Mouse (Mus musculus): ENCODE data around the gene Tmem95.
"Not testable (repeated sequence)": the region's sequence is repeated elsewhere in the genome, so short reads cannot be mapped to it uniquely, and the experiment has no call there.

The Tmem95 gene

GRCm38 (mm10) chr11:69879711-69880110 is 1.9 kb upstream of the Tmem95 start:
- DNase-seq: no peak

DNA sequence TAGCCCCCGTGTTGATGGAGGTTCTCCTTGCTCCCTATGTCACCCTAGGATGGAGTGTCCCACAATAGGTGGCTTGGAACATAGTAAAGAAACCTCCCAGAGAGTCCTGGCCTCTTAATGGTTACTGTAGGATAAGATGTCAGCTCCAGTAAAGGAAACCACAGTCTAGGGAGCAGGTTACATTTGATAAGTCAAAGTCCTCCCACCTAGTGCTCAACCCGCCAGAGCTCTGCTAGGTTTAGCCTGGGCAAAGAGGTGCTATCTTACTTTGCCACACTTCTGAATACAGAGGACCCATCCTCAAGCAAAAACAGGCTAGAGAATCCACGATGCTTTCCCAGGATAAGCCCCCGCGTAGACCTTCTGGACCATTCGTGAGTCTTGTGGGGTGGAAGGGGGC is 1.1 kb upstream of the Tmem95 start:
- DNase-seq: no peak

DNA sequence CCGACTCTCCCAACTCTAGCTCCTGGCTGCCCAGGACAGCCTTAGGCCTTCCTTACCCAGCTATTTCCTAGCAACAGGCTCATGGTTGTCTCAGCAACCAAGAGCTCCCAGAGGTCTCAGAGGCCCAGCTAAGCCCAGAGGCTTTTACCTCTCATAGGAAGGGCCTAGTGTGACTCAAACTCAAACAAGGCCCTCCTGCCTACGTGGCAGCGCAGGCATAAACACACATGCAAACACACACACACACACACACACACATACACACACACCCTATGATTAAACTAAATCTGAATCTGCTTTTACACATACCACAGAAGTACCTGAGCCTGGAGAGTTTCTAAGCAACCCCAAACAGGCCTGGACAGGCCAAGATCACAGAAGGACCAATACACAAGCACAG is 581 bp upstream of the Tmem95 start:
- DNase-seq: no peak

DNA sequence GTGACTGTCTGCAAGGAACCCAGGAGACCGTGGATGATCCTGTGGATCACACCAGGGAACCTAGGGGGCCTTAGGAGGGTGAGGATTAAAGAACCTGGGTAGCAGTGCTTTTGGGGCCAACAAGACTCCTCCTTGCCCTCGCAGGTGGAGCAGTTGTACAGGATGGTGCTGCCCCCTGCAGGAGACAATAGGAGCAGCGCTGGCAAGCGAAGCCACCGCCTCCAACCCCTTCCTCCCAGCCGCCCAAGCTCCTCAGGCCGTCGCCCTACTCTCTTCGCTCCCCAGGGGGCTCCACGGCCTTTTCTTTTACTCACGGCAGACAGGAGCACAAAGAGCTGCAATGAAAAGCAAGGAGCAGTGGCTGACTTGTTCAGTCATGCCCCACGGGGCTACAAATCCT is 951 bp downstream of the Tmem95 start:
- DNase-seq: peak; percentile 84

- no peak for DNase-seq
These were observed 1.6 kb downstream of the Tmem95 start for GRCm38 (mm10) chr11:69876186-69876585.

DNA sequence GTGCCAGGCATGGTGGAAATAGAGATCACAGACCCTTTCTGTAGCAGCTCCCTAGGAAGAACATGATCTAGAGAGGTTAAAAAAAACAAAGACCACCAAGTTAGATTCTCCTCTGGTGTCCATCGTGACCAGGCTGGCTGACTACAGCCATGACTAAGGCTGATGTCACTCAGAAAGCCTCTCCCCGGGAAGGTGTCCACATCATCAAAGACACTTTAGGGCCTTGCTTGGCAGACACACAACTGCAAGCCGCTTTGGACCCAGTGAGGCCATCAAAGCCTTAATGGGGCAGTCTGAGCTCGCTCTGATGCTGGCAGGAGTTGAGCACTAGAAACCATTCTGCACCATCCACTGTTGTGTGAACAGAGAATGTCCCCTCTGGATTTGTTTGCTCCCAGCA is 5.4 kb downstream of the Tmem95 start:
- no peak for DNase-seq

DNA sequence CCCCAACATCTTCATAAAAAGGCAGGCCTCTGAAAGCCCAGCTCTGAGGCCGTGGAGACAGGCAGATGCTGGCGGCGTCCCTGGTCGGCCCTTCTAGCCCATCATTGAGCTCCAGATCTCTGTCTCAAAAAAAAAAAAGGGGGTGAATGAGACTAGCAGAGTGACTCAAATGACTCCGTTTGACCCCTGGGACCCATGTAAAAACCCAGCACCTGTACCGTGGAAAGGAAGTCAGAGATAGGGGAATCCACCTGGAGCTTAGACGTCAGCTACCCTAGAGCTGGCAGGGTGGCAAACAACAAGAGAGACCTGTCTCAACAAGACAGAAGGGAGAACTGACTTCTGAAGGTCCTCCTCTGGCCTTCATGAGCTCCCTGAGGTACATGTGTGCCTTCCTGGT is 6.0 kb downstream of the Tmem95 start:
- no peak for DNase-seq

GRCm38 (mm10) chr11:69870289-69871069 is 7.3 kb downstream of the Tmem95 start:
- DNase-seq: no peak

DNA sequence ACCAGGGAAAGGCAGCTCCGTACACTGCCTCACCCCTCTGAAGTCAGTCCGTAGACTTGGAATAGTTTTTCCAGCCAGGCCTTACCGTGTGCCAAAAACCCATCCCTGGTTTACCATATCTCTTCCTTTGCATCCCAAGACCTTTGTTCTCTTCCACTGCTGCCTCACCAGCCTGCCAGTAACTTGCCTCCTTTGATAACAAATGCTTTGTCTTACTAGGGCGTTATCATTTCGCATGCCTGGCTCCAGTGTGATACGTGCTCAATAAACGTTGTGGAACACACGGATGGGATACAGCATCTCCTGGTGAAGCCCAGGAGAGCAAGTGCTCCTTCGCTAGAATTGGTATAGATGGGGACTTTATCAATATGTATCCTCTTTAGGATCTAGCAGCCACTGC is 10.5 kb downstream of the Tmem95 start:
- DNase-seq: no peak

DNA sequence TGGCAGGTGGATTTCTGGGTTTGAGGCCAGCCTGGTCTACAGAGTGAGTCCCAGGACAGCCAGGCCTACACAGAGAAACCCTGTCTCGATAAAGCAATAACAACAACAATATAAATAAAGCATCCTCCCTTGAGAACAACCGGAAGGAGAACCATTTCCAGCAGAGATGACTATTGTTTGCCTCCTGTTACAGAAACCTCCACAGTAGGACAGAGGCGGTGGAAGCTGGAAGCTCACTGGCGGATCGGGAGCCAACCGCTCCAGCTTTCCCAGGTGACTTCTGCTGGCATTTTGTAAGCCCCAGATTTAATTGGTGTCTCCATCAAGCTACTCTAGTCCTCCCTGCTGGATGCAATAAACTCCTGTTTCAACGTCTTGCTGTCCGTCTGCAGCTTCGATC is 12.3 kb downstream of the Tmem95 start:
- no peak for DNase-seq

- DNase-seq: no peak
These were observed 13.5 kb downstream of the Tmem95 start for GRCm38 (mm10) chr11:69864138-69864860.

- not testable (repeated sequence) for DNase-seq
These were observed 14.1 kb downstream of the Tmem95 start for GRCm38 (mm10) chr11:69863729-69864128.

DNA sequence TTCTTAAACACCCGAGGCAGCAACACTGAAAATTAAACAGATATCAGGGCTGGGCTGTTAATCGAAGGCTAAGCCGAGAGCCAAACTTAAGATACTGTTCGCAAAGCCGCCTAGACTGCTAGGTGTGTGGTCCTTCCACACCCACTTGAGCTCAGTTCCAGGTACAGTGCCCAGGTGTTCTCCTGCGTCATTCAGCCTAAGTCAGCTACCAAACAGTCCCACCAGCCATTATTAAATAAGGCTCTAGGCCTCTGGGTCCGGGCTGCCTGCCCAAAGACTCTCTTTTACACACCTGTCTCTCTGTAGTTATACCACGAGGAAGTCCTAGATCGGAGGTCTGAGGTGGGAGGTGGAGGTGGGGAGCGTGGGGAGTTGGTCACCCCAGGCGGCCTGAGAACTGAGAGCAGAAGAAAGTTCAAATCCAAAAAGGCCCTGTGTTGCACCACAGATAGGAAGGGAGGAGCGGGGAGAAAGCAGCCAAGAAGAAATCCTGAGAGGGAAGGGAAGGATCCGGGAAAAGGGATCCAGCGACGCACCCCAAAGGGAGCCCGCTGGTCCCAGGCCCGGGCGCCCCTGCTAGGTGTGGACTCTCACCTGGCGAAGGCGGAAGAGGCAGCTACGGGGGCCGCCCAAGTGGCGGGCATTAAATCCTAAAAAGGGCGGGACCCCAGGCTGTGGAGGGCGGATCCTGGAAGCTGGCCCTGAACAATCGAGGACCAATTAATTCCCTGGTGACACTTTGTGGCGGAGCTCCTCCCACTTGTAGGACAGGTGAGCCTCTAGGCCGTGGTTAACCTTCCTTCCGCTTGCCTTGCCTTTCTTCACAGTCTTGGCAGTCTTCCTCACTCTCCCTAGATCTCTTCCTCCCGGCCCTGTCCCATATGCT is 19.5 kb downstream of the Tmem95 start, which contains the start of gene Tnk1:
TSS of gene Tnk1 (minus strand) at position 618 of the 886 bp plus-strand sequence.
- no peak for DNase-seq

GRCm38 (mm10) chr11:69855347-69855746 is 22.5 kb downstream of the Tmem95 start:
- no peak for DNase-seq

DNA sequence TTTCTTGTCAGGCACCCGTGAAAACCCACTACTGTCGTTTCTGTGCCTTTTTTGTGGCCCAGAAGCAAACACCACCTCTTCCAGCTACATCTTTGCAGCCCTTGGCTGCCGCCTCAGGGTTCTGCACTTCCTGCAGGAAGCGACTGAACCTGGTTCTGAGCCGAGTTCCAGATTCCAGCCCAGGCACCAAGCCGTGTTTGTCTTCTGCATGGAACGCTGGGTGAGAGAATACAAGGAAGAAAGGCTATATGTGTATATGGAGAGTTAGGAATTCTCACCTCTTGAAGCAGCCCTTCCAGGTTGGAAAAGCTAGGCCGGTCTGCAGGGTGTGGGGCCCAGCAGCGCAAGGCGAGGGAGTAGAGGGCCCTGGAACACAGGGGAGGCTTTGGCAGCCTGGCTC is 23.1 kb downstream of the Tmem95 start:
- no peak for DNase-seq

DNA sequence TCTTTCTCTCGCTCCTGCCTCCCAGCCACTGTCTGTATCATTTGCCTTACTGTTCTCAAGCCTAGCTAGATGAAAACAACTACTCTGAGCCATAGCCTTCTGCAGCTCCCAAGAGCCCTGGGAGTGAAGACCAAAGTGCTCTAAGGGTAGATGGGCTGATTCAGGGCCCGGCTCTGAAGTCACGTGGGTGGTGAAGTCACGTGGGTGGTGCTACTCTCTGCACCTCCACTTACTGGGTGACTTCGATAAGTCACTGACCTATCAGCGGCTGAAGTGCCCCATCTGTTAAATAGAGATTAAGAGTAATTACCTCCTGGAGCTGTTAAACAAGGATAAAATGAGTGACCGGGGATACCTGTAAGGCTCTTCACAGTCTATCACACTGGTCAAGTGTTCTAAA is 23.8 kb downstream of the Tmem95 start:
- DNase-seq: no peak

- no peak for DNase-seq
These were observed 27.1 kb downstream of the Tmem95 start for GRCm38 (mm10) chr11:69850754-69851153.

- no peak for DNase-seq
These were observed 27.9 kb downstream of the Tmem95 start for GRCm38 (mm10) chr11:69849884-69850283.

GRCm38 (mm10) chr11:69849128-69849527 is 28.7 kb downstream of the Tmem95 start:
- no peak for DNase-seq

GRCm38 (mm10) chr11:69848021-69848420 is 29.8 kb downstream of the Tmem95 start:
- DNase-seq: no peak

DNA sequence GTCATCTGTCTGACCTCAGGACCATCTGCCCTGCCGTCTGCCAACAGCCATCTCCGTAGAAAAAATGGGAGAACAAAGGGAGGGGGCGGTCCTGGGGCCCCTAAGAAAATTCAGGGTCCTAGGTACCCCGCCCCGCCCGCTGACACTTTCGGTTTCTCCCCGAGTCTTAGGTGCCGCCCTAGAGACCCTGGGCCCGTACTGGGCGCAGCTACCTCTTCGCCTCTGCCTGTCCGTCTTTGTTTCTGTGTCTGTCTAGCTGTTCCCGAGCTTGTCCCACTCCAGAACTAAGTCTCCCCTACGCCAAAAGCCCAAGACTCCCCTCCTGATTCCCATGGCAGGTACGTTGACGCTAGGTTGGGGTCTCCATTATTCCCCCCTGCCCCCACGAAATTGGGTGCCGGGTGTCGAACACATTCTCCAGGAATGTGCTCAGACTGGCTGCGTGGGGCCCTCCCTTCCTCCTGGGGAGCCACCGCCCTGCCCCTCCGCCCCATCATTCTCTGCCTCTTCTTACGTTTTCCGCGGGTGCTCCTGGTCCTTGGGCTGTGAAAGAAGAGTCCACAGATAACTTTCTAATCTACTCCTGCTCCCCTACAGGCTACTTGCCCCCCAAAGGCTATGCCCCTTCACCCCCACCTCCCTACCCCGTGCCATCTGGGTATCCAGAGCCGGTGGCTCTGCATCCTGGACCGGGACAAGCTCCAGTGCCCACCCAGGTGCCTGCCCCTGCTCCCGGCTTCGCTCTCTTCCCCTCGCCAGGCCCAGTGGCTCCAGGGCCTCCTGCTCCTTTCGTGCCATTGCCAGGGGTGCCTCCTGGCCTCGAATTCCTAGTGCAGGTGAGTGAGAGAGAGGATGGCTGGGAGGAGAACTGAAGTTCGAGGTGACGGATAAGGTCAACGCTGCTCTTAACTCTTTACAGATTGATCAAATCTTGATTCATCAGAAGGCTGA is 30.8 kb downstream of the Tmem95 start:
- no peak for DNase-seq

DNA sequence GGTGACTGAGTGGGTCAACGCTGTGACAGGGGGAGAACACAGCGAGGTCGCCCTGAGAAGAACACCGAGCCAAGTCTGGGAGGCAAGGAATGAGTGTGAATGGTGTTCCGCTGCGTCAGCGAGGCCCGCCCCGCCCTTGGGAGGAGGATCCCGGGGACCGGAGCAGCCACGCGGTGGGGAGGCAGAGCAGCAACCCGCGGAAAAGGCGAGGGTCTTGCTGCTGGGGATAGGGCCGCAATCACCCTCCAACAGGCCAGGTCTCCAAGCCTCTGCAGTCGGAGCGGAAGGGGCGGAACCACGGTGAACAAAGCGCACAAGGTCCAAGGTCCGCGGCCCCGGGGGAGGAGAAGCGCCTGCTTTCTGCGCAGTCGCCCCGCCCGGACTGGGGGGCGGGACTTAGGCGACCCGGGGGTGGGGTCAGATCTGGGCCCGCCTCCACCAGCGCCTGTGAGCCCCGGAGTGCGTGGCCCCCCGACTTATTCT is 31.6 kb downstream of the Tmem95 start, which contains the start of gene Plscr3:
TSS of gene Plscr3 (plus strand) at position 179 of the 483 bp plus-strand sequence.
- peak; percentile 81 for DNase-seq
